Mouse (Mus musculus) C2C12 (cell line): ENCODE results near the gene Col4a2.

ENCODE experiments used
- CEBPB ChIP-seq: IDR thresholded peaks from one replicate; pipeline ENCODE4 v1.6.1; 2011; ENCODE audit warnings: low read depth, mild to moderate bottlenecking, control low read depth, moderate library complexity
- CTCF ChIP-seq: IDR thresholded peaks from one replicate; pipeline ENCODE4 v1.5.1; 2011; ENCODE audit not compliant: control insufficient read depth, insufficient read depth, insufficient read length
- MAX ChIP-seq: IDR thresholded peaks from one replicate; pipeline ENCODE4 v1.6.1; 2011; ENCODE audit warnings: mild to moderate bottlenecking, control low read depth
- MYOD1 ChIP-seq: IDR thresholded peaks from one replicate; pipeline ENCODE4 v1.6.1; 2011; ENCODE audit warnings: low read depth; ENCODE audit not compliant: control insufficient read depth, insufficient read length
- MYOG ChIP-seq: IDR thresholded peaks from one replicate; pipeline ENCODE4 v1.6.1; 2011; ENCODE audit not compliant: control insufficient read depth, insufficient read length; ENCODE audit errors: extremely low read depth
- USF1 ChIP-seq: IDR thresholded peaks from one replicate; pipeline ENCODE4 v1.6.1; 2011; ENCODE audit warnings: low read depth, mild to moderate bottlenecking, control low read depth, moderate library complexity

- TF ChIP-seq CTCF: no peak
- no peak for TF ChIP-seq USF1
- no peak for TF ChIP-seq MAX
- no peak for TF ChIP-seq CEBPB
- TF ChIP-seq MYOD1: no peak
- TF ChIP-seq MYOG: no peak
Observed at GRCm38 (mm10) chr8:11401183-11401582, 88.6 kb downstream of the Col4a2 start.
